Mouse (Mus musculus) kidney, postnatal 4 days (tissue): ENCODE results near the gene Clip4.

Experiments
- DNase-seq, 2 experiments: peaks; one replicate each; pipeline ENCODE4 v3.0.0; 2021; ENCODE audit warnings: mixed read lengths in 2 of 2

Gene Clip4

DNA sequence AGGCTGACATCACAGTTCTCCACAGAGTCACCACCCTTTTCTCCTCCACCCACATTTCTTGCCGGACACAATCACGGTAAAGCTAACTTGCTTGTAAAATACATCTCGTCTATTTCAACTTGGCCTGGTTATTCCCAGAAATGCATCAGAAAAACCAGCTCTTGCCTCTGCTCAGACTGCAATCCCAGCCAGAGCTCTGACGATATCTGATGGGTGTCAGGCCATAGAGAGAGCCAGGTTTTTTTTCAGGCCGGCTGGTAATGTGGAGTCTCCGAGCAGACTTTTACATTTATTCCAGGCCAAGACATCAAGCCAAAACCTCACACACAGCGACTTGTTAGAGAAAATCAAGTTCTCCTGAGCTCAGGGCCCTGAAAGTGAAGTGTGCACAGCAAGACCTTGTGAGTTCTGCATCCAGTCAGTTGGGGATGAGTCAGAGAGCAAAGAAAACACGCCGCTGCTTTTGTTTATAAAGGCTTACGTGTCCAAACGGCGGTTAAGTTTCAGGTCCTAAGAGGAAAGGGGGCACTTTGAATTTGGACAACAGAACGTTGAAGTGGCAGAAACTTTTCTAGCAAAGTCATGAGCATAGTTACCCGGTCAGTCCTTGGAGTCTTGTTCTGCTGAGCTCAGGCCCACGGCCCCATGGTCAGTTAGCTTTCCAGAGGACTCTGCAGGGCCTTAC lies 27.4 kb downstream of the Clip4 start:
- DNase-seq = no peak

DNA sequence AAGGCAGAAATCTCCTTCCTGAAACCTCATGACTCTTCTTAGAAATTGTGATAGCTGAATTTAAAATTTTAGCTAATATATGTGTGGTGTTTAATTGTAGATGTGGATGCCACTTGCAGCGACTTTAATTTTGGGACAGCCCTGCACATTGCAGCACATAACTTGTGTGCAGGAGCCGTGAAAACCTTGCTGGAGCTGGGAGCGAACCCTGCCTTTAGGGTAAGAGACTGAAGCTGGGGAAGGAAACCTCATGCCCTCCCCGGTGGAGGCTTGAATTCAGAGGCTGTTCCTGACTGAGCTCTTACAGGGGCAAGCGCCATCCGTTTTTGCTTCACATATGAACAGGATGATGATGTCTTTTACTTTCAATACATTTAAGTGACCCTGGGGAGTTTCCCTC lies 35.2 kb downstream of the Clip4 start:
- peak in 1 of 2 experiments; percentile 26 for DNase-seq

DNA sequence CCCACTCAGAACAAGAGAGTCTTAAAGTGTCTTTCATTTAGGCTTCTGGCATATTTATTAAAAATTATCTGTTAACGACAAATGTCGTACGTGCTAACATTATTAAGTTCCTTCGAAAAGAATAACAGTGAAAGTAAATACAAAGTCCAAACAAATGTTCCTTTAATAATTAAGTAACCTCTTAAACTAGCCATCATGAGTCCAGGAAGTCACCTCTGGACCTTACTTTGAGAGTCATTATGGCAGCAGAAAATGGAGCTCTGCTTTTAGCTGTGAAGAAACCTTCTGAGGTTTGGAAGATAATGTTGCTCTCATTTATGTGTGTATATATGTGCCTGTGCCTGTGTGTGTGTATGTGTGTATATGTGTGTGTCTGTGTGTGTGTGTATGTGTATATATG lies 35.6 kb downstream of the Clip4 start:
- DNase-seq = no peak

DNA sequence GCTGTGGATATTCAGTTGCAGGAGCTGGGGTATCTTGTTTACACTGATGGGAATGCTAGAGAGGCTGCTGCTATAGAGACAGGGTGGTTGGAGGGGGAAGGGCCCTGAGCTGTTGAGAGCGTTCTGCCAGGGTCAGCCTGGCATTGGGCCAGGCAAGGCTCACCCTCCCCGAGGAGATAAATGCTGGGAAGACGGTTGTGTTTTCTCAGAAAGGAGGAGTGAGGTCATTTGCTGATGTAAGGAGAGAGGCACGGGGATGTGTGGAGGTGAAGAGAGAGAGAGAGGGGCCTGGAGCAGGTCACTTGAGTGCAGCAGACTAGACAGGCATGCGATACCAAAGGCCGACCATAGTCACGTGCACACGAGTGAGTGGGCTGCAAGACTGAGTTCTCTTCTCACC lies 42.8 kb downstream of the Clip4 start:
- DNase-seq = peak; percentile 23 to 44

DNA sequence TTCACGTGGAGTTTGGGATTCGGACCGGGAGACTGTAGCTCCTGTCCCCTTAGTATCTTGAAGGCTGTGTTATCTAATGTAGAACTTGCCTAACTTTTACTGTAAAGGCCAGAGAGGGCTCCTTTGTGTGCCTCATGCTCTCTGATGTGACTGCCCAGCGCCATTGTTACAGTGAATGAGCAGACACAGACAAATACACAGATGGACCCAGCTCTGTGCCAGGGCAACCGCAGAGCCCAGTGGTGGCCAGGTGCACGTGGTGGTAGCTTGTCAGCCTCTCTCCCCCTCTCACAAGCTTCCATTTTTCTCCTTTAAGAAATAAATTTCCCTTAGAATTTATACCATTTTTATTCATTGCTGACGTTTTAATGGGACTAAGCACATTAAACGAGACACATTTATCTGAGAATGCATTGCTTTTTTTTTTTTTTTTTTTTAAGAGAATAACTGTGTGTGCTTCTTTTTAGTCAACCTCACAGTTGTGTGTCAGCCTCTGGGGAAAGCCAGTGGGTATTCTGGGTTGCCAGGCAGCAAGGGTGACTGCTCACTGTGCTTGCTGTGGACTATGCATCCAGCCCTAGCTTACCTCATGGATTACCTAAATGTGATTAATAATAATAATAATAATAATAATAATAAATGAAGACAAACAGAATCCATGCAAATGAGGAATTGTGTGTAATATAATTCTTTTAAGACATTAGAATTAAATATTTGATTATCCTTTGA lies 48.0 kb downstream of the Clip4 start:
- DNase-seq = no peak

DNA sequence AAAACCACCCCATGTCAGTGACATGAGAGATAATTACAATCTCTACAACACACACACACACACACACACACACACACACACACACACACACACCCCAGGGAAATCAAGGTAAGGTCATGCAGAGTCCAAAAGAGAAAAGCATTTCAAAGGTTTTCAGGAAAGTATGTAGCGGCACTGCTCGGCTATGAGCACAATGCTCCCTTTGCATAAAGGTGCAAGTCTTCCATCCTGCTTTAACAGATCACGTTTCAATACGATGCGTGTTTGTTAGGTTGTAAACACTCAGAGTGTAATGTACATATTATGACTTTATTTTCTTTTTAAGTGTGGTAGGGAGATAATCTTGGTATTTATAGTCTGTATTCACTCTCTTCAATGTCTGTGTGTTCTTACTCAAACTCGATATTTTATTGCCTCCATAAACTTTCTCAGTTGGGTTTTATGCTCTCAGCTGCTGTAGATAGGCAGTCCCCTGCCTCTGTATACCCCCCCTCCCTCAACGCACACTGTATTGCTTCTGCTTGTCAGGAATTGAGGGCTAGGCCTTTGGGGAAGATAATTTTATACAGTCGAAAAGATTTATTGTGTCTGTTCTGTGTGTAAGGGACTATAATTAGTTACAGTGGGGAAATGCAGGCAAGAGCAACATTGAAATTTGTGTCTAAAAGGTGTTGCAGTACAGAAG lies 55.5 kb downstream of the Clip4 start:
- DNase-seq = no peak

DNA sequence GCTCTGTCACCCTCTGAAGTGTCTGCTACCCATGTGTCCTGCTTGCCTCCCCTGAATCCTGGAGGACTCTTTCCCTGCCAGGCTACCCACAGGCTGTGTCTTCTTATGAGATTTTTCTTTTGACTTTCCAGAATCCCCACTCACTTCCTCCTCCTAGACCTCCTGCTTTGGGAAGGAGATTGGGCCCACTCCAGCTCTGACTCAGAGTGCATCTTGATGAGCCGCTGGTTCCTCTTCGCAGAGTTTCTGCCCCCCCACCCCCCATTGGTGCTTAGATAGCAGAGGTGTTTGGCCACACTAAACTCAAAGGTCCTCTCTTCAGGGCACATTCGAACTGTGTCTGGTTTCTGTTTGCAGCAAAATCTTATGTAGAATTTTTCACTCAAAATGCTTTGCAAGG lies 58.3 kb downstream of the Clip4 start:
- no peak for DNase-seq

DNA sequence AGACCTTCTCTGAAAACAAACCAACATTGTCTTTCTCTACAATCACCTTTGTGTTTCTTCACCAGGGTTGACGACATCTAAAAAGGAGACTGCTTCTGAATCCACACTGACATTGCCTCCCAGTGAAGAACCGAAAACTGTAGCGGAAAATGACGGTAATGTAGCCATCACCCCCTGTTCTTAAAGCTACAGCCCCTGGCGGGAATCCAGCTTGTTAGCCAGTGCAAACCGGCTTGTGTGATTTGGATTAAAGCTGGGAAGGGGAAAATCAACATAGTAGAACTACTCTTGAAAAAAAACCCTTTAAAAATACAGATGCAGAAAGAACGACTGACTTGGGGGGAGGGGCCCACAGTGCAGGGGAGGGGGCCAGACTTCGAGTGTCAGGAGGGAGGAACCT lies 59.4 kb downstream of the Clip4 start:
- peak; percentile 22 to 28 for DNase-seq

DNA sequence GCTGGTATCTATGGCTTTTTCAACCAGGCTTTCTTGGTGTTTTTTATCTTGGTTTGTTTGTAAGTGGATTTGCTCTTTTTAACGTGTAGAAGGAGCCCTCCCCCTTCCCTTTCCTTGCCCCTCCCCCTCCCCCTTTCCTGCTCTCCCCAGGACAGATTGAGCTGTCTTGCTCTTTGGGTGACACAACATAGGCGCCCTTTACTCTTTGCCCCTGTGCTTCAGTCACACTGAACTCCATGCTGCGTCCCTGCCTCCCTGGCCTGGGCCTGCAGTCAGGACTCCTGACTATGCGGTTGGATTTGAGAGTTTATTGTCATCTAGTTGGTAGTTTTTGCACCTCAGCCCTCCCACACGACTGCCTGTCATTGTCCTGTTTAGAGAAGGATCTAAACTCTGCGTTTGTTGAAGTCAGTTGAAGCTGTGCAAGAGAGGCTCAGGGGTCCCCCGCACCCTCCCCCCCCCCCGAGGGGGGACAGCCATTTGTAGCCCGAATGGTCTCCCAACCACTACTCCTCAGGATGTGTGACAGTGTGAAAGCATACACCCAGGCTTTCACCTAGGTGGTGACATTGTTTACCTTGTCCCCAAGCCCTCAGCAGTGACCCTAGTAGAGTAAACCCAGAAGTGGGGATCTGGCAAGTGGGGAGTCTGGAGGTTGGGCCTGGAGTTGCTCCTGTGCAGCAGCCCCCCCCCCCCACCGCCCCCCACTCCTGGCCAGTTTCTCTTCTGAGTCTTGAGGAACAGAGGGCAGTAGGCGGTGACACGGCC lies 60.6 kb downstream of the Clip4 start:
- no peak for DNase-seq

DNA sequence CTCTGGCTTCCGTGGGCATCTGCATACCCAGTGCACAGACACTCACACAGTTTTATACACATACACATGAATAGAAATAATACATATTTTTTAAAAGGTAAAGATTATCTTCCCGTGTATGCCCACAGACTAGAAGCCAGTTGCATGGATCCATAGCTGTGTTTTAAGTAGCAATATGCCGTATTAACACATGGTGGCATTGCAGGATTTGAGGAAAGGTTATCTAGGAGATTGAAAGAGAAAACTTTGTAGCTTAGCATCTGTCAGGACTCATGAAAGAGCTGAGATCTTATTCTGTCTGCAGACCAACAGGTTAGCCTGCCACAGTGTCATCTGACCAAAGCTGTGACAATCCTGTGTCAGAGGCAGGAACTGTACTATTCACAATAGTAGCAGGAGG lies 63.7 kb downstream of the Clip4 start:
- no peak for DNase-seq

DNA sequence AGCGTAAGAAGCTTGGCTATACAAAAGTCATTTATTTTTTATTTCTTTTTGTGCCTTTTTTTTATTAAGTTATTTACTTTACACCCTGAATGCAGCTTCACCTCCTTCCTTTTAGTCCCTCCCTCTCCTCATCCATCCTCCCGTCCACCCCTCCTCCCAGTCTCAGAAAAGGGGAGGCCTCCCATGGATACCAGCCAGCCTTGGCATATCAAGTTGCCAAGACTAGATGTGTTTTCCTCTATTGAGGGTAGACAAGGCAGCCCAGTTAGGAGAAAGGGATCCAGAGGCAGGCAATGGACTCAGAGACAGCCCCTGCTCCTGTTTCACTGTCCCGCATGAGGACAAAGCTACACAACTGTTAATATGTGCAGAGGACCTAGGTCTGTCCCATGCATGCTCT lies 93.9 kb downstream of the Clip4 start:
- DNase-seq = no peak

DNA sequence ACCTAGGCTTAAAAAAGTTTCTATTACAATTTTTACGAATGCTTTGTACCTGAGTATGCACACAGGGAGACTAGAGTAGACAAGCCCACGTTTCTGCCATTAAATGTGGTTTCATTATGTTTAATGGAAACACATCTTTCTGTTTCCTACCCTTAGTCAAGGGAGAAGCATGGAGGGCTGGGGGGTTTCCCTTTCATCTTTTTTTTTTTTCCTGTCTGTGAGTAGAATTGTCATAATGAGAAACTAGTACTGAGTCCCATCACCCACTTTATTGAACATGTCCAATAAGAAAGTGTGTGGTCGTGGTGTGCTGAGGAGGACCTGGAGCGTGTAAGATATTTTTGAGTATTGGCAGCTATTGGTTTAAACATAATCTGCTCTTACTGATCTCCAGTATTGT lies 94.6 kb downstream of the Clip4 start:
- DNase-seq = no peak

DNA sequence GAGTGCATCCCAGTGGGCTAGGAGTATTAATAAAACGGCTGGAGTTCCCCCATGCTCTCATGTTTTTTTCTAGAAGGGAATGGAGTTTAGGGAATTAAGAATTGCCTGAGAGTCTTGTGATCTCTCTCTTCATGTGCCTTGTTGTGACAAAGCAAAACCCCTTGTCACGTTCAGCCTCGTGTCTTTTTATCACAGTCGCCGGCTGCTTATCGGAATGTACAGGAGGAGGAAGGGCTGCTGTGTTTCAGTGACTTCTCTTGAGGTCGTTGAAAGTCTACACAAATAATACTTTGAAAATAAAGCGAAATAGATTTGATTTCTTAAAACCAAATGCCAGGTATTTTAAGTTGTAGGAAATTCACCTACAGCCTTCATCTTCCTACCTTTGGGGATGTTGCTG lies 95.8 kb downstream of the Clip4 start:
- no peak for DNase-seq

DNA sequence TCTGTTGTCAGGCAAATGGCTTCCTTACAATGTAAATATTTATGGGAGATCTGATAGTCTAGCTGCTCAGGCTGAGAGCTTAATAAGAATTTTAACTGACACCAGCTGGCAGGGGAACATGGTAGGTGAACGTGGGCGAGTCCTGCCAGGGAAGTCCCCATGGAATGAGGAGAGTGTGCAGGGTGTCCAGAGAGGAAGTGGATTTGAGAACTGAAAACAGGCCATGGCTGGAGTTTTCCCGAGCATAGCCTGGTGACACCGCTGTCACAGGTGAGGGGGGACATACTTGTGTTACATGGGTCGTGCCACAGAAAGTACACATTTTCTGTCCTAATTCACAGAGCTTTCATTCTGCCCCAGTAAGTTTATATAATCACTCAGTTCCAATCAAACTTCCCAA lies 97.2 kb downstream of the Clip4 start:
- DNase-seq = no peak

DNA sequence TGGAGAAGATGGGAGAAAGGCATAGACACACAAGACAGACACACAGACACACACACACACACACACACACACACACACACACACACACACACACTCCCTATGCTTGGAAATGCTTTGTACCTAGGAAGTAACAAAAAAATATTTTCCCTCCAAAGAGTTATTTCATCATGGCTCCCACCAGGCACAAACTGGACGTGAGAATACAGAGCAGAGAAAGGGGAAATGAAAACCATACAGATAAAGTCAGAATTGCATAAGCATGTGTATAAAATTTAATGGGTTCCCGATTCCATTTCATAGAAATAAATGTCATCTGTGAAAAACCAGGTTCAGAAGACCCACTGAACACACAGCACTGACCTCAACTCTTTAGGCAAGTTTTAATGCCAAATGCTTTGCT lies 99.6 kb downstream of the Clip4 start:
- no peak for DNase-seq

DNA sequence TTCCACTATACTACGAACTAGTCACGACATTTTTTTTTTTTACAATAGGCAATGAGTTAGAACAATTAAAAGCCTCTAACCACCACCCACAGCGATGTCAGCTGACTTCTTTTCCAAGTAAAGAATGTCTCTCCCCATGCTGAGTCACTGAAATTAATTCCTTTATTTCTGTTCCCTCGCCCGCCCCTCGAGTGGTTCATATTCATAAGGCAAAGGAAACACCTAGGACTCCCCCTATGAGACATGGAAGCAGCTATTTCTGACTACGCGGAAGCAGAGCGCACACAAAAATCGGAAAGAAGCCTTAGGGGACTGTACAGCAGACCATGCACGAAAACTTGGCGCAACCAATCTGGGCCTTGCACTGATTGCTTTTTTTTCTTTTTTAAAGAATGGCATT lies 100.6 kb downstream of the Clip4 start:
- no peak for DNase-seq

DNA sequence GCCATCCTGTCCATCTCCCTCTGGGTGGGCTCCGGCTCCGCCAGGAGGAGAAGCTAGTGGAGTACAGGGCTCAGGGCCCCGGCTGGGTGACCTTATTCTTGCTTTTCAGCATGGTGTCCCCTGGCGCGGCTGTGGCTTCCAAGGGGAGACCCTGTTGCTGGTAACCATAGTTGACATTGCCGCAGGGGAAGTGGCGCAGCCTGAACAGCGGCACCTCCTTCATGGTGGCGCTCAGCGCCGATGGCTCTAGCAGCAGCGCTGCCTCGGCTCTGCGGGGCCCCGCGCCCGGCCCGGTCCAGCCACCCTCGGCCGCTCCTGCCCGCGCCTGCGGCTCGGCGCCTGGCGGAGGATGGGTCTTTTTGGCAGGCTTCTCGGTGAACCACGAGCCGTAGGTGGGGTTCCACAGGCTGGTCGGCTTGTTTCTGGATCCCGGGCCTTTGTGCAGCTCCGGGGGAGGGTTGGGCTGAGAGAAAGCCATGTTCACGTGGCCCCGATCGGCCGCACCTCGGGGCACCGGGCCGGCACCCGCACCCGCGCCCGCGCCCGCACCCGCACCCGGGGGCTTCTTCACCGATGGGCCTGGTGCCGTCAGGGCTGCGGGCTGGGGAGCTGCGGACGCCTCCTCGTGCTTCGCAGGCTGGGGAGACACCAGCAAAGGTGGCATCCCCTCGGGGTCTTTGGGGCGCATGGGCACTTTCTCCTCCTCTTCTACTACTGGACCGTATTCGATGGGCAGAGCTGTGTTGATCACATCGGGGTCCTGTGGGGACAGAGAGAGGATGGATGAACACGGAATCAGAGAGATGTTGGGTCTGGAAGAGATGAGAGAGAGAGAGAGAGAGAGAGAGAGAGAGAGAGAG lies 101.3 kb downstream of the Clip4 start:
- DNase-seq = peak; percentile 54 to 67

DNA sequence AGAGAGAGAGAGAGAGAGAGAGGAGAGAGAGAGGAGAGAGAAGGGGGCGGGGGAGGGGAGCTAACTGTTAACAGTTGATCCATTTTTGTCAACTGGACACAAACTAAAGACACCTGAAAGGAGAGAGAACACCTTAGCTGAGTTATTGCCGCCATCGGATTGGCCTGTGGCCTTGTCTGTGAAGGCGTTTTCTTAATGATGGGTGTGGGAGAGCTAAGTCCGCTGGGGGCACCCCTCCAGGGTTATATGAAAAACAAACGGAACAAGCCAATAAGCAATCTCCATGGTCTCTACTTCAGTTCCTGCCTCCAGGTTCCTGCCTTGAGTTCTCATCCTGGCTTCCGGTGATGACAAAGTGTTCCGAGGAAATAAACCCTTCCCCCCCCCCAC lies 102.0 kb downstream of the Clip4 start:
- DNase-seq = no peak

DNA sequence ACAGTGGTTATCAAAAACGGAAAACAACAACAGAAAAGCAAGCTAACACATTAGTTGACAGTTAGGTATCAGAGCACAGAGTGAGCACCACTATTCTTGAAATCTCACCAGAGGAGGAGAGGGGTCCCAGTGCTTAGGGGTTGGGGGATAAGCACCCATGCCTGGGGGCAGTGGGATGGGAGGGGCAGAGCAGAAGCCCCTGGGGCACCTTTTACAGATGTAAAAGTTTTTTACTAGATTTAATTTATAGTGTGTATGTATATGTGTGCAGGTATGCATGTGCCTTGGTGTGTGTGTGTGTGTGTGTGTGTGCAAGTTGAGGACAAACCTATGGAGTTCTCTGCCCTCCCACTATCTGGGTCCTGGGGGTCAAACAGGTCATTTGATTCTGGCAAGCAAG lies 102.4 kb downstream of the Clip4 start:
- DNase-seq = no peak

DNA sequence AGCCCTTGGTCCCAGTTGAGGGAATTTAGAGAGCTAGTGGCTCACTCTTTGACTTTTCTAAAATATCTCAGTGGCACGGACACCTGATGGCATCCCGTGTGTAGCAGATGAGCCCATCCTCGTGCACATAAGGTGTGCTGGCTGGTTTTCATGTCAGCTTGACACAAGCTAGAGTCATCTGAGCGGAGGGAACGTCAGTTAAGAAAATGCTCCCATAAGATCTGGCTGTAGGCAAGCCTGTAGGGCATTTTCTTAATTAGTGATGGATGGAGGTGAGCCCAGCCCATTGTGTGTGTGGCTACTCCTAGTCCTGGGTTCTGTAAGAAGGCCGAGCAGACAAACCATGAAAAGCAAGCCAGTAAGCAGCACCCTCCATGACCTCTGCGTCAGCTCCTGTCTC lies 103.7 kb downstream of the Clip4 start:
- DNase-seq = no peak

DNA sequence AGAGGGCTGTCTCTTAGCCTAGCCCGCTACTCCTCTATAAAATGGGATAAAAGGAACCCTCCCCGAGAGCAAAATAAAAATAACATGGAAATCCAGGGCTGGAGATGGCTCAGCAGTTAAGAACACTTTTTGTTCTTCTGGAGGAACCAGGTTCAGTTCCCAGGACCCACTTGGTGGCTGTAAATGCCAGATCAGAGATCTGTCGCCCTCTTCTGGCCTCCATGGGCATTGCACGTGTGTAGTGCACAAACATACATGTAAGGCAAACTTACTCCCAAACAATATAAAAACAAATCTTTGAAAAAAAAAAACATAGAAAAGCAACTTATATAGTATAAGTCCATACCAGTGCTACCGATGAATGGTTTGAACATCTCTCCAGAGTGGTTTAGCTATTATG lies 104.7 kb downstream of the Clip4 start:
- peak; percentile 57 for DNase-seq

DNA sequence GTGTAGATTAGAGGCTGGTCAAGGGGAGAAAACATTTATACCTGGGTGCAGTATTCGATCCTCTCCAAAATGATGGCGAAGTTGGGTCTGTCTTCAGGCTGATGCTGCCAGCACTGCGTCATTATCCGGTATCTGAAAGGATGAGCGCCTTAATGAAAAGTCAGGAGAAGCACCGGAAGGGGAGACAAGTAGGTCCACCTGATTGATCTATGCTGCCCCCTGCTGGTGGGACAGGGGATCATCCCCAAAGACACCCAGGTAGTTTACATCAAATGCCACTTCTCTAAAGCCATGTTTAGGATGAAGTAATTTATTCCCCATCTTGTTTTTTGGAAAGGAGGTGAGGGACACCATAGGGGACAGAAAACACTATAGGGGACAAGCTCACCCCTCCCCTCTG lies 105.8 kb downstream of the Clip4 start:
- peak; percentile 68 to 70 for DNase-seq
